Mouse (Mus musculus) bone marrow macrophage, adult 2 months (primary cell): Measurements from ENCODE around the gene Fam186a.

ENCODE experiments used
- CTCF ChIP-seq: IDR thresholded peaks from 2 replicates; pipeline ENCODE4 v1.5.1; 2012; ENCODE audit warnings: low read depth, mild to moderate bottlenecking, low read length, moderate library complexity
- POLR2A ChIP-seq: IDR thresholded peaks from 2 replicates; pipeline ENCODE4 v1.6.1; 2012; ENCODE audit warnings: mild to moderate bottlenecking, low read depth, low read length, borderline replicate concordance

DNA sequence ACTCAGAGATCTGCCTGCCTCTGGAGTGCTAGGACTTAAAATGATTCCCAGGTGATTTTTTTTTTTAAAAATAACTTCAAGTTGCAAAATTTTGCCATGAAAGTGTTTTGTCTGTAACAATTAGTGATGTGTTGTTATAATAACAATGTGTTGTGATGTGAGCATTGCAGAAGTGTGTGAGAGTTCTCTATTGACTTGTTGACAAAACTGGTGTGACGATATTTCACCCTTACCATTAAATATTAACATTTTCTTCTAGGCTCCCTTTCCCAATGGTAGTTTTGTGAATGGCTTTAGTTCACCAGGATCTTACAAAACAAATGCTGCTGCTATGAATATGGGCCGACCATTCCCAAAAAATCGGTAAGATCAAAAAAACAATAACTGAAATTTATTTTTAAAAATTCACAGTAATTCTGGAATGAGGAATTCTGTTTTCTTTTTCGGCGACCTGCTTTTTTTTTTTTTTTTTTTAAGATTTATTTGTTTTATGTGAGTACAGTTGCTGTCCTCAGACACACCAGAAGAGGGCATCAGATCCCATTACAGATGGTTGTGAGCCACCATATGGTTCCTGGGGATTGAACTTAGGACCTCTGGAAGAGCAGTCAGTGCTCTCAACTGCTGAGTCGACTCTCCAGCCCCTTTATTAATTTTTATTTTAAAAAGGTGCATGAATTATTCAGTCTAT lies 30.4 kb upstream of the Fam186a start:
- TF ChIP-seq POLR2A (no peak), CTCF (no peak)
